Mouse (Mus musculus) forebrain, embryonic 10.5 days (tissue): ENCODE data around the gene Greb1. TPM values are rescaled to one million over a fixed set of nuclear protein-coding genes. Genes with fewer than 3 reads are reported as not detected.

Experiments
- DNase-seq: peaks from one replicate; pipeline ENCODE4 v3.0.0-alpha.2; 2017; ENCODE audit warnings: low spot score; ENCODE audit errors: extremely low spot score
- H3K27ac ChIP-seq: fragments of 300-500 bp; sonication (generic); 2 replicates; pipeline ENCODE4 v1.5.1; 2016; ENCODE audit warnings: mild to moderate bottlenecking
- H3K27me3 ChIP-seq: fragments of 300-500 bp; sonication (generic); 2 replicates; pipeline ENCODE4 v1.6.1; 2016; ENCODE audit warnings: mild to moderate bottlenecking; ENCODE audit not compliant: poor library complexity, severe bottlenecking
- H3K36me3 ChIP-seq: fragments of 300-500 bp; sonication (generic); replicated peaks from 2 replicates; pipeline ENCODE4 v1.6.1; 2016; ENCODE audit warnings: mild to moderate bottlenecking, moderate library complexity
- H3K4me1 ChIP-seq: fragments of 300-500 bp; sonication (generic); 2 replicates; pipeline ENCODE4 v1.6.1; 2016
- H3K4me3 ChIP-seq: fragments of 300-500 bp; sonication (generic); 2 replicates; pipeline ENCODE4 v1.5.1; 2016; ENCODE audit warnings: mild to moderate bottlenecking, moderate library complexity
- H3K9me3 ChIP-seq: fragments of 300-500 bp; sonication (generic); 2 replicates; pipeline ENCODE4 v1.6.1; 2016; ENCODE audit warnings: mild to moderate bottlenecking, moderate library complexity
- WGBS: fragments of 180-500 bp; shearing (Covaris S2); methylation state at CpG from one replicate; pipeline ENCODE4 v1.1.7; 2016; 5-methylcytosine and 5-hydroxymethylcytosine counted together
- polyA plus RNA-seq: library from polyadenylated mRNA; unstranded; fragments of >200 nt; fragmentation: Nextera tagmentation; extraction: Ambion mirVana; gene quantifications from 2 replicates; pipeline ENCODE4 v1.2.1, GENCODE M21; 2016

Greb1 gene
- polyA plus RNA-seq, 1 experiment from 2014 or later: 14.6 TPM

GRCm38 (mm10) chr12:16774605-16775004 lies 26.1 kb downstream of the Greb1 start:
- no peak for DNase-seq
- no peak overlapping the region for H3K4me3 ChIP-seq
- peaks cover 23% of the 10 kb centered on the region for H3K4me1 ChIP-seq
- H3K27me3 ChIP-seq: no peaks in the 10 kb centered on the region
- 97% methylated on average over 4 of the region's 4 CpGs for WGBS
- H3K9me3 ChIP-seq: no peaks in the 10 kb centered on the region
- H3K27ac ChIP-seq: no peak overlapping the region
- peaks cover 43% of the 10 kb centered on the region for H3K36me3 ChIP-seq

GRCm38 (mm10) chr12:16769601-16770165 lies 31.0 kb downstream of the Greb1 start:
- peaks cover 23% of the 10 kb centered on the region for H3K4me1 ChIP-seq
- DNase-seq: no peak
- no peak overlapping the region for H3K4me3 ChIP-seq
- 0 out of 2 replicates have a peak, but pooled peaks cover 3% of the 10 kb centered on the region for H3K9me3 ChIP-seq
- H3K27me3 ChIP-seq: no peaks in the 10 kb centered on the region
- no peak overlapping the region for H3K27ac ChIP-seq
- peaks cover 42% of the 10 kb centered on the region for H3K36me3 ChIP-seq
- WGBS: 94% methylated on average over 6 of the region's 6 CpGs

GRCm38 (mm10) chr12:16768711-16769110 lies 32.0 kb downstream of the Greb1 start:
- DNase-seq: no peak
- WGBS: 80% methylated on average over 2 of the region's 2 CpGs
- H3K4me1 ChIP-seq: peaks cover 33% of the 10 kb centered on the region
- no peaks in the 10 kb centered on the region for H3K27me3 ChIP-seq
- no peak overlapping the region for H3K4me3 ChIP-seq
- H3K27ac ChIP-seq: no peak overlapping the region
- peaks cover 37% of the 10 kb centered on the region for H3K36me3 ChIP-seq
- H3K9me3 ChIP-seq: 0 out of 2 replicates have a peak, but pooled peaks cover 3% of the 10 kb centered on the region

GRCm38 (mm10) chr12:16768251-16768650 lies 32.4 kb downstream of the Greb1 start:
- WGBS: 92% methylated on average over 3 of the region's 3 CpGs

GRCm38 (mm10) chr12:16764776-16765445 lies 35.8 kb downstream of the Greb1 start:
- Histone ChIP-seq H3K4me1 (peaks cover 31% of the 10 kb centered on the region), H3K27me3 (no peaks in the 10 kb centered on the region), H3K4me3 (no peak overlapping the region), H3K27ac (0 out of 2 replicates have a peak overlapping the region, but pooled peaks have one; percentile 9), H3K9me3 (0 out of 2 replicates have a peak, but pooled peaks cover 3% of the 10 kb centered on the region), H3K36me3 (peaks cover 33% of the 10 kb centered on the region)
- no peak for DNase-seq
- WGBS: 87% methylated on average over 12 of the region's 12 CpGs

More at GRCm38 (mm10) chr12:16768251-16768650, 32.4 kb downstream of the Greb1 start:
- no peak for DNase-seq
- Histone ChIP-seq H3K36me3 (peaks cover 37% of the 10 kb centered on the region), H3K4me1 (peaks cover 34% of the 10 kb centered on the region), H3K4me3 (no peak overlapping the region), H3K27ac (no peak overlapping the region), H3K9me3 (0 out of 2 replicates have a peak, but pooled peaks cover 3% of the 10 kb centered on the region), H3K27me3 (no peaks in the 10 kb centered on the region)

- Histone ChIP-seq H3K4me1 (peaks cover 34% of the 10 kb centered on the region), H3K27ac (no peak overlapping the region), H3K27me3 (no peaks in the 10 kb centered on the region), H3K4me3 (no peak overlapping the region), H3K36me3 (peaks cover 27% of the 10 kb centered on the region), H3K9me3 (0 out of 2 replicates have a peak, but pooled peaks cover 3% of the 10 kb centered on the region)
- WGBS: 80% methylated on average over 4 of the region's 4 CpGs
- no peak for DNase-seq
These were observed 36.9 kb downstream of the Greb1 start for GRCm38 (mm10) chr12:16763649-16764422.

- Histone ChIP-seq H3K27me3 (no peaks in the 10 kb centered on the region), H3K9me3 (no peaks in the 10 kb centered on the region), H3K36me3 (peaks cover 29% of the 10 kb centered on the region), H3K27ac (no peak overlapping the region), H3K4me3 (no peak overlapping the region), H3K4me1 (peaks cover 37% of the 10 kb centered on the region)
- 99% methylated on average over 3 of the region's 3 CpGs for WGBS
- no peak for DNase-seq
These were observed 39.2 kb downstream of the Greb1 start for GRCm38 (mm10) chr12:16761461-16761860.

GRCm38 (mm10) chr12:16760246-16760645 lies 40.4 kb downstream of the Greb1 start:
- no peaks in the 10 kb centered on the region for H3K9me3 ChIP-seq
- no peak overlapping the region for H3K27ac ChIP-seq
- H3K27me3 ChIP-seq: no peaks in the 10 kb centered on the region
- DNase-seq: no peak
- H3K4me3 ChIP-seq: no peak overlapping the region
- peaks cover 37% of the 10 kb centered on the region for H3K4me1 ChIP-seq
- peaks cover 25% of the 10 kb centered on the region for H3K36me3 ChIP-seq
- WGBS: 78% methylated on average over 4 of the region's 4 CpGs

- no peak overlapping the region for H3K4me3 ChIP-seq
- H3K27me3 ChIP-seq: peaks cover 21% of the 10 kb centered on the region
- H3K9me3 ChIP-seq: no peaks in the 10 kb centered on the region
- 3% methylated on average over 2 of the region's 2 CpGs for WGBS
- peaks cover 16% of the 10 kb centered on the region for H3K36me3 ChIP-seq
- no peak overlapping the region for H3K27ac ChIP-seq
- H3K4me1 ChIP-seq: peaks cover 31% of the 10 kb centered on the region
- DNase-seq: peak; percentile 56
These were observed 46.4 kb downstream of the Greb1 start for GRCm38 (mm10) chr12:16754311-16754710.

- no peak for DNase-seq
- H3K27me3 ChIP-seq: peaks cover 21% of the 10 kb centered on the region
- peaks cover 16% of the 10 kb centered on the region for H3K36me3 ChIP-seq
- H3K4me3 ChIP-seq: no peak overlapping the region
- no peaks in the 10 kb centered on the region for H3K9me3 ChIP-seq
- no peak overlapping the region for H3K27ac ChIP-seq
- peaks cover 30% of the 10 kb centered on the region for H3K4me1 ChIP-seq
- 83% methylated on average over 9 of the region's 9 CpGs for WGBS
These were observed 47.1 kb downstream of the Greb1 start for GRCm38 (mm10) chr12:16753555-16753954.

GRCm38 (mm10) chr12:16753110-16753509 lies 47.6 kb downstream of the Greb1 start:
- Histone ChIP-seq H3K4me1 (peaks cover 30% of the 10 kb centered on the region), H3K9me3 (no peaks in the 10 kb centered on the region), H3K27ac (0 out of 2 replicates have a peak overlapping the region, but pooled peaks have one; percentile 58), H3K4me3 (no peak overlapping the region), H3K27me3 (peaks cover 21% of the 10 kb centered on the region), H3K36me3 (peaks cover 16% of the 10 kb centered on the region)
- DNase-seq: no peak
- WGBS: 39% methylated on average over 8 of the region's 8 CpGs

GRCm38 (mm10) chr12:16752236-16752840 lies 48.3 kb downstream of the Greb1 start:
- no peaks in the 10 kb centered on the region for H3K9me3 ChIP-seq
- WGBS: 71% methylated on average over 12 of the region's 12 CpGs
- no peak overlapping the region for H3K4me3 ChIP-seq
- peak overlapping the region; percentile 58; the same call in 1 of the 2 replicates for H3K27ac ChIP-seq
- H3K27me3 ChIP-seq: peaks cover 21% of the 10 kb centered on the region
- no peak for DNase-seq
- H3K4me1 ChIP-seq: peaks cover 25% of the 10 kb centered on the region
- H3K36me3 ChIP-seq: peaks cover 14% of the 10 kb centered on the region
